Mouse (Mus musculus): Measurements from ENCODE around the gene Pi4ka.
"Not testable (repeated sequence)": the region's sequence is repeated elsewhere in the genome, so short reads cannot be mapped to it uniquely, and the experiment has no call there.

Gene Pi4ka

GRCm38 (mm10) chr16:17234916-17235665 lies 171.0 kb downstream of the Pi4ka start:
- ATAC-seq (ENCODE audit: insufficient number of reproducible peaks, low FRiP score, low TSS enrichment): no peak

GRCm38 (mm10) chr16:17234499-17234895 lies 171.6 kb downstream of the Pi4ka start:
- ATAC-seq (ENCODE audit: insufficient number of reproducible peaks, low FRiP score, low TSS enrichment): no peak

- peak; percentile 24; the same call in 1 of the 2 replicates for ATAC-seq (ENCODE audit: insufficient number of reproducible peaks, low FRiP score, low TSS enrichment)
Measured at GRCm38 (mm10) chr16:17233702-17234498, 172.2 kb downstream of the Pi4ka start.

- peak; percentile 97 for ATAC-seq (ENCODE audit: insufficient number of reproducible peaks, low FRiP score, low TSS enrichment)
Measured at GRCm38 (mm10) chr16:17232794-17233701, 173.1 kb downstream of the Pi4ka start, which contains the start of gene Hic2. Gene Hic2, plus strand, starts transcription at chr16:17233572.

GRCm38 (mm10) chr16:17231523-17231922 lies 174.6 kb downstream of the Pi4ka start:
- ATAC-seq (ENCODE audit: insufficient number of reproducible peaks, low FRiP score, low TSS enrichment): not testable (repeated sequence)
